Mouse (Mus musculus) erythroblast, embryonic 14.5 days (primary cell): Measurements from ENCODE around the gene Fam168a.

Experiments used
- GATA1 ChIP-seq: IDR thresholded peaks from 2 replicates; pipeline ENCODE4 v1.6.1; 2012; ENCODE audit warnings: low read length, inconsistent platforms, mixed read lengths
- TAL1 ChIP-seq: IDR thresholded peaks from 3 replicates; pipeline ENCODE4 v1.6.1; 2012; ENCODE audit warnings: low read length, inconsistent platforms, mixed read lengths

- TF ChIP-seq GATA1, result no peak
- TF ChIP-seq TAL1, result no peak
Observed at GRCm38 (mm10) chr7:100886535-100886934, 180.1 kb downstream of the Fam168a start.
